Mouse (Mus musculus) limb, embryonic 15.5 days (tissue): Measurements from ENCODE around the gene Piga. TPM values are rescaled to one million over a fixed set of nuclear protein-coding genes. Genes with fewer than 3 reads are reported as not detected.

Source experiments
- ATAC-seq: fragments of 200-750 bp; cut with Nextera tagmentation; 2 replicates; pipeline ENCODE4 v1.8.0; 2017; ENCODE audit warnings: low read depth, moderate TSS enrichment; ENCODE audit not compliant: insufficient number of reproducible peaks, low FRiP score, low TSS enrichment
- H3K27ac ChIP-seq: fragments of 300-500 bp; sonication (generic); 2 replicates; pipeline ENCODE4 v1.5.1; 2015; ENCODE audit warnings: moderate library complexity, mild to moderate bottlenecking, inconsistent platforms
- H3K27me3 ChIP-seq: fragments of 300-500 bp; sonication (generic); 2 replicates; pipeline ENCODE4 v1.6.1; 2015; ENCODE audit warnings: inconsistent platforms
- H3K36me3 ChIP-seq: fragments of 300-500 bp; sonication (generic); 2 replicates; pipeline ENCODE4 v1.6.1; 2015; ENCODE audit warnings: inconsistent platforms
- H3K4me1 ChIP-seq: fragments of 300-500 bp; sonication (generic); 2 replicates; pipeline ENCODE4 v1.6.1; 2015; ENCODE audit warnings: inconsistent platforms
- H3K4me2 ChIP-seq: fragments of 300-500 bp; sonication (generic); 2 replicates; pipeline ENCODE4 v1.6.1; 2015; ENCODE audit warnings: mild to moderate bottlenecking, inconsistent platforms
- H3K4me3 ChIP-seq: fragments of 300-500 bp; sonication (generic); 2 replicates; pipeline ENCODE4 v1.5.1; 2015; ENCODE audit warnings: mild to moderate bottlenecking, inconsistent platforms
- H3K9ac ChIP-seq: fragments of 300-500 bp; sonication (generic); 2 replicates; pipeline ENCODE4 v1.6.1; 2015; ENCODE audit warnings: inconsistent platforms
- H3K9me3 ChIP-seq: fragments of 300-500 bp; sonication (generic); 2 replicates; pipeline ENCODE4 v1.6.1; 2016; ENCODE audit warnings: inconsistent platforms
- WGBS: fragments of 180-500 bp; shearing (Covaris S2); methylation state at CpG from one replicate; pipeline ENCODE4 v1.1.7; 2015; 5-methylcytosine and 5-hydroxymethylcytosine counted together
- polyA plus RNA-seq: library from polyadenylated mRNA; unstranded; fragments of >200 nt; fragmentation: Nextera tagmentation; extraction: Ambion mirVana; gene quantifications from 2 replicates; pipeline ENCODE4 v1.2.1, GENCODE M21; 2015

The Piga gene
- polyA plus RNA-seq, 1 experiment from 2014 or later = 12.4 TPM

- no peak overlapping the region for H3K9ac ChIP-seq
- no peak overlapping the region for H3K4me2 ChIP-seq
- H3K4me3 ChIP-seq = no peak overlapping the region
- H3K4me1 ChIP-seq = no peaks in the 10 kb centered on the region
- no peaks in the 10 kb centered on the region; the same call in 1 of the 2 replicates for H3K36me3 ChIP-seq
- 79% methylated on average over 7 of the region's 7 CpGs for WGBS
- H3K27ac ChIP-seq = no peak overlapping the region
- no peaks in the 10 kb centered on the region for H3K9me3 ChIP-seq
- ATAC-seq = no peak
- H3K27me3 ChIP-seq = peaks cover 9% of the 10 kb centered on the region; the same call in 1 of the 2 replicates
Observed at GRCm38 (mm10) chrX:164439462-164439861, 19.9 kb downstream of the Piga start.

- WGBS = 53% methylated on average over 2 of the region's 2 CpGs
Observed at GRCm38 (mm10) chrX:164440140-164440539, 20.6 kb downstream of the Piga start.

GRCm38 (mm10) chrX:164440703-164441102 is 21.1 kb downstream of the Piga start:
- no peaks in the 10 kb centered on the region for H3K4me1 ChIP-seq
- ATAC-seq = no peak
- no peak overlapping the region for H3K4me2 ChIP-seq
- WGBS = 81% methylated on average over 3 of the region's 3 CpGs
- H3K9me3 ChIP-seq = no peaks in the 10 kb centered on the region
- no peak overlapping the region for H3K4me3 ChIP-seq
- no peak overlapping the region for H3K9ac ChIP-seq
- no peaks in the 10 kb centered on the region for H3K36me3 ChIP-seq
- H3K27me3 ChIP-seq = peaks cover 9% of the 10 kb centered on the region; the same call in 1 of the 2 replicates
- no peak overlapping the region for H3K27ac ChIP-seq

More at GRCm38 (mm10) chrX:164440140-164440539, 20.6 kb downstream of the Piga start:
- Histone ChIP-seq H3K4me1 (no peaks in the 10 kb centered on the region), H3K36me3 (no peaks in the 10 kb centered on the region), H3K4me3 (no peak overlapping the region), H3K27ac (no peak overlapping the region), H3K9me3 (no peaks in the 10 kb centered on the region), H3K9ac (no peak overlapping the region), H3K4me2 (no peak overlapping the region), H3K27me3 (peaks cover 9% of the 10 kb centered on the region; the same call in 1 of the 2 replicates)
- no peak for ATAC-seq

- no peaks in the 10 kb centered on the region for H3K9me3 ChIP-seq
- no peak for ATAC-seq
- H3K9ac ChIP-seq = no peak overlapping the region
- peaks cover 9% of the 10 kb centered on the region; the same call in 1 of the 2 replicates for H3K27me3 ChIP-seq
- H3K4me3 ChIP-seq = no peak overlapping the region
- no peaks in the 10 kb centered on the region for H3K4me1 ChIP-seq
- no peak overlapping the region for H3K27ac ChIP-seq
- no peaks in the 10 kb centered on the region for H3K36me3 ChIP-seq
- no peak overlapping the region for H3K4me2 ChIP-seq
- 83% methylated on average over 3 of the region's 3 CpGs for WGBS
Observed at GRCm38 (mm10) chrX:164441306-164441705, 21.7 kb downstream of the Piga start.

GRCm38 (mm10) chrX:164445601-164446000 is 26.0 kb downstream of the Piga start:
- Histone ChIP-seq H3K27ac (no peak overlapping the region), H3K4me3 (no peak overlapping the region), H3K4me1 (no peaks in the 10 kb centered on the region), H3K36me3 (no peaks in the 10 kb centered on the region), H3K27me3 (peaks cover 9% of the 10 kb centered on the region; the same call in 1 of the 2 replicates), H3K9ac (no peak overlapping the region), H3K9me3 (no peaks in the 10 kb centered on the region), H3K4me2 (no peak overlapping the region)
- ATAC-seq = no peak
- 67% methylated on average over 12 of the region's 12 CpGs for WGBS

- Histone ChIP-seq H3K4me2 (no peak overlapping the region), H3K9me3 (no peaks in the 10 kb centered on the region), H3K9ac (no peak overlapping the region), H3K4me3 (no peak overlapping the region), H3K4me1 (no peaks in the 10 kb centered on the region), H3K27me3 (peaks cover 8% of the 10 kb centered on the region; the same call in 1 of the 2 replicates), H3K27ac (no peak overlapping the region), H3K36me3 (no peaks in the 10 kb centered on the region)
- ATAC-seq = no peak
- WGBS = 72% methylated on average over 10 of the region's 10 CpGs
Observed at GRCm38 (mm10) chrX:164446106-164446551, 26.5 kb downstream of the Piga start.

- Histone ChIP-seq H3K27ac (no peak overlapping the region), H3K27me3 (no peaks in the 10 kb centered on the region), H3K9me3 (no peaks in the 10 kb centered on the region), H3K4me1 (no peaks in the 10 kb centered on the region), H3K9ac (no peak overlapping the region), H3K4me3 (no peak overlapping the region), H3K4me2 (no peak overlapping the region), H3K36me3 (no peaks in the 10 kb centered on the region)
- ATAC-seq = no peak
- 79% methylated on average over 9 of the region's 9 CpGs for WGBS
Observed at GRCm38 (mm10) chrX:164446835-164447681, 27.5 kb downstream of the Piga start.

GRCm38 (mm10) chrX:164447682-164448071 is 28.1 kb downstream of the Piga start:
- ATAC-seq = no peak
- H3K4me3 ChIP-seq = no peak overlapping the region
- H3K4me1 ChIP-seq = no peaks in the 10 kb centered on the region
- no peak overlapping the region for H3K27ac ChIP-seq
- no peaks in the 10 kb centered on the region for H3K9me3 ChIP-seq
- no peak overlapping the region for H3K4me2 ChIP-seq
- H3K36me3 ChIP-seq = no peaks in the 10 kb centered on the region
- no peak overlapping the region for H3K9ac ChIP-seq
- H3K27me3 ChIP-seq = no peaks in the 10 kb centered on the region
- 86% methylated on average over 2 of the region's 2 CpGs for WGBS

- Histone ChIP-seq H3K4me3 (no peak overlapping the region), H3K4me2 (no peak overlapping the region), H3K27me3 (no peaks in the 10 kb centered on the region), H3K36me3 (no peaks in the 10 kb centered on the region), H3K27ac (no peak overlapping the region), H3K9me3 (no peaks in the 10 kb centered on the region), H3K9ac (no peak overlapping the region), H3K4me1 (no peaks in the 10 kb centered on the region)
- WGBS = 34% methylated on average over 3 of the region's 3 CpGs
- ATAC-seq = no peak
Observed at GRCm38 (mm10) chrX:164449201-164449600, 29.6 kb downstream of the Piga start.

- H3K27ac ChIP-seq = no peak overlapping the region
- peaks cover 3% of the 10 kb centered on the region; the same call in 1 of the 2 replicates for H3K27me3 ChIP-seq
- H3K4me1 ChIP-seq = no peaks in the 10 kb centered on the region
- H3K4me3 ChIP-seq = no peak overlapping the region
- H3K9ac ChIP-seq = no peak overlapping the region
- H3K9me3 ChIP-seq = no peaks in the 10 kb centered on the region
- H3K4me2 ChIP-seq = no peak overlapping the region
- WGBS = 73% methylated on average over 6 of the region's 6 CpGs
- ATAC-seq = no peak
- H3K36me3 ChIP-seq = no peaks in the 10 kb centered on the region
Observed at GRCm38 (mm10) chrX:164459205-164459878, 39.8 kb downstream of the Piga start.
